Mouse (Mus musculus) lung, adult 2 months (tissue): ENCODE data around the gene Shq1.

Experiments
- CTCF ChIP-seq: fragments of 200-500 bp; IDR thresholded peaks from 2 replicates; pipeline ENCODE4 v1.5.1; 2011; ENCODE audit warnings: mild to moderate bottlenecking, low read length, control low read depth; ENCODE audit not compliant: insufficient read depth
- POLR2A ChIP-seq: fragments of 200-500 bp; IDR thresholded peaks from 2 replicates; pipeline ENCODE4 v1.6.1; 2011; ENCODE audit warnings: low read depth, mild to moderate bottlenecking, control low read depth, low read length, borderline replicate concordance; ENCODE audit errors: extremely low read depth

DNA sequence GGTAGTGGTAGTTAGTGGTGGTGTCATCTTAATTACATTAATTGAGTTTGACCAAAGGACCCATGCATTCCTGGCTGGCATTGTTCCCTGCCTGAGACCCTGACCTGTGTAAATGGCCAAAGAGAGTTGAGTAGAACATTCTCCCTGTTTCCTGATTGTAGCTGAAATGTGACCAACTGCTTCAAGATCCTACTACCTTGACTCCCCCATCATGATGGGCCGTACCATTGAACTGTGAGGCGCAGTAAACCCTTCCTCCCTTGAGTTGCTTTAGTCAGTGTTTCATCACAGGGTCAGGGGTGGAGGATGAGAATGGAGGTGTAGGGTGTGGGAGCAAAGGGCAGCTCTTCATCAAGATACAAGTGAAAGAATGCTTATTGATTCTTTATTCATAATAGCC, 7.7 kb upstream of the Shq1 start:
- TF ChIP-seq CTCF (no peak), POLR2A (no peak)
